Mouse (Mus musculus) lung, postnatal 4 days (tissue): ENCODE measurements around the gene Tmem139.

Source experiments
- DNase-seq, 2 experiments: peaks; one replicate each; pipeline ENCODE4 v3.0.0; 2021

Gene Tmem139

DNA sequence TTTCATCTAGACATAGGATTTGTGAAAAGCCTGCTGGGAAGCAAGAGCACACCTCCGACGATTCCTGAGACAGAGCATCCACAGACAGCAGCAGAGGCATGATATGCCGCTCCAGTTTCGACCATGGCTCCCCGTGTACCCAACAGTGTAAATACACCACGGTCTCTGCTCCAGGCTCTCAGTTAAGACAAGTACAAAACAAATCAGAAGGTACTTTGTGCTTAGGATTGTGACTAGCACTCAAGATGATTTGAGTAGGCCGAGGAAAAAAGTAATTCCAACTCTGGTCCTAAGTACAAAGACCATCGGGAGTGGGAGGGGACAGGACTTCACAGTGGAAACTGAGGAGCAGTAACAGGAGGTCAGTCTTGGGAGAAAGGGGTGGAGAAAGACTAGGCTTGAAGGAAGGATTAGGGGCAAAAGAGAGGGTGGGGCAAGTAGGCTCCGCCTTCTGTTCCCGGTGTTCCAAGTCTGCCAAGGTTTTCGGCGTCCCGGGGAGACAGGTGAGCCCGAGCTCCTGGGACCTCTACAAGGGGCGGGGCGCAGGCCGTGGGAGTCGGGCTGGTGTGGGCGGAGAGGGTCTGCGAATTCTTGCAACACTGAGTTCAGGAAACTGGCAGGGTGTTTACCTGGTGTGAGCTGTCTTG is at the start of gene Tmem139:
Gene Tmem139 (plus strand): TSS at position 447 of the 647 bp plus-strand sequence.
- peak; percentile 72 to 88 for DNase-seq

DNA sequence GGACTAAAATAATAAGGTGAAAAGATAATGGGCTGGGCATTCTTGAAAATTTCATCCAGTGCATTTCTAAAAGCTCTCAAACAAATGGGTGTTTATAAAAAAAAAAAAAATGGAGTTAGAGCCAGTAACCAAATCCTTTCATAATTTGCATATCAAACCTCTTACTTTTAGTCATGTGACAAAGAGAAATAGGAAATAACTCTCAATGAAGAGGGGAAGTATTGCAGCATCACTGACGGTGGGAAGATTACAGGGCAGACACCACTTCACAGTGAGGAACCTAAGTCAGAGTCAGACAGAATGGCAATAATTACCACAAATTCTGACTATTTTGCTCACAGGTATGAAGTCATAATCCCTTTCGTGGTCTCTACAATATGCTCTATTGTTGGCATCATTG is 46.7 kb upstream of the Tmem139 start, which contains the start of gene Tas2r144:
Gene Tas2r144 (plus strand): TSS at position 301 of the 400 bp plus-strand sequence.
- no peak for DNase-seq

GRCm38 (mm10) chr6:42222286-42222685 is 39.5 kb upstream of the Tmem139 start:
- no peak for DNase-seq

DNA sequence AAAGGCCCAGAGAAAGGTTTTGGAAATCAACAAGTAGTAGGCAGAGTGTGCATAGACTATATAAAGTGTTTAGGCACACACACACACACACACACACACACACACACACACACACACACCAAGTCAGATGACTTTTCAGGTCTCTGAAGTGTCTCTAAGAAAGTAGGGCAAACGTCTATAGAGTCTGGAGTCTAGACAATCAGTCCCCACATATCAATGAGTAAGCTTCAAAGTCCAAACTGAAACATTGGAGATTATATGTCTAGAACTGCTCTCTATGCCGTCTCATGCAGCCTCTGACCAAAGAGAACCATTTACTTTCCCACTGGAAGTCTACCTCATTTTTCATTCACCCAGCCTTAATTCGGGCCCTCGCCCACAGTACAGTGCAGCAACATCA is 36.7 kb upstream of the Tmem139 start:
- no peak for DNase-seq

- peak; percentile 31 to 71 for DNase-seq
Measured at GRCm38 (mm10) chr6:42227240-42228101, 34.3 kb upstream of the Tmem139 start.

DNA sequence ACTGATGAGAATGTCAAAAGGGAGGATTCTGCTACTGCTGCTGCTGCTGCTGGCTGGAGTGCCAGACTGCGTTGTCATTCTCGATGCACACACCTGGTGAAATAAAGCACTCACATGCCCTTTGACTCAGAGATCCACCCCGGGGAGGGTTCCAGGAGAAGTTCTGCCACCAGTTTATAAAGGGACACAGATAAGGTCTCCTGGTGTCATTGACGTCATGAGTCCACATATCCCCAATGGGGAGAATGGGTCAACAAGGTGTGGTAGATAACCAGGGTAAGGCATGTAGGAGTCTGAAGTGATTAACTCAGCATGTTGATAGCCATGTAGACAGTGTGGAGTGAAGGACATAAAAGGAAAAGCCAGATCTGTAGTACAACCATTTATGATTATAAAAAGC is 32.2 kb upstream of the Tmem139 start:
- no peak for DNase-seq

- DNase-seq = no peak
Measured at GRCm38 (mm10) chr6:42231191-42231590, 30.6 kb upstream of the Tmem139 start.

DNA sequence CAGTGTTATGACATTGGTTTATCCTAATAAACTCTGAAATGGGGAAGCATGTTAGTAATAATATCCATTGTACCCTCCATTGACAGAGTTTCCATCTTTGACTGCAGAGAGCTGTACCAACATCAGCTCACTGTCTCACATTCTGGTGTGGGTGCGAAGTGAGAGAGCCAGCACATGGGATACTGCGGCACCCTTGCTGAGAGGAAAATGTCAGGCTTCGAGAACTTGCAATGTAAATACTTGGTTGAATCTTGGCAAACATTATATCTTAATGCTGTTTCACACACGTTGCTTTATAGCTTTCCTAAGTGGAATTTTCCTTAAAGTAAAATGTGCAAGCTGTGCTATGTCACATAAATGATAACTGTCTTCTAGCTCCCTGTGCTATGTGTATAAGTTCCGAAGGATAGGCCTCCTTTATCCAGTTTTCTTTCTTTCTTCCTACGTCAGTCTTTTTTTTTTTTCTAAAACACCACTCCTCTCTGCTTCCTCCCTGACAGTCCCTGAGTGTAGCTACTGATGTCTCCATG is 24.4 kb upstream of the Tmem139 start:
- no peak for DNase-seq

DNA sequence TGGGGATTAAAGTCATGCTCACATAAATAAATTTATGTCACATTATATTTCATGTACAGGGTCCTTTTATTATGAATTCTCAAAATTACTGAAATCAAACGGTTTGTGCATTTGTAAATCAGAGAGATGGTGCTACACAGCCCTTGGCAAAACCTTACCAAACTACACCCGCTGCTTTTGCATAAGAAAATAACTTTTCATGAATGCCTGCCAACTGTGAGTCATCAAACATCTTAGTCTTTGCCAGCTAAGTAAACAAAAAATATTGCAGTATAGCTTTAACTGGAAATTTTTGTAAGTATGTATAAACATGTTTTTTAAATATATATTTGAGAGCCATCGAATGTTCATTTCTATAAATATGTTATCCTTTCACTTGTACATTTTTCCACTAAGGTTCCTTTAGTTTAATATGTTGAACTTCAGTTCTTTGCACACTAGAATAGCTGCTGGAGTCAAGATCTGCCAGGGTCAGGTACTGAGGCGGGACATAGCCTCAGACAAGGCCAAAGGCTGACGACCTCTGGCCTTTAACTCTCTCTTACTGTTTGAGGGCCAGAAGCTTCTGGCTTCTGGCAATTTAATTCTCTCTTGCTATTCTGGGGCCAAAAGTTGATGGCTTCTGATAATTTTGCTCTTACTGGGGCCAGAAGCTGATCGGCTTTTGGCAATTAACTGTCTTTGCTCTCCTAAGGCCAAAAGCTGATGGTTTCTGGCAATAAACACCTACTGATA is 20.3 kb upstream of the Tmem139 start:
- DNase-seq = no peak

- peak; percentile 88 to 94 for DNase-seq
Measured at GRCm38 (mm10) chr6:42245711-42246353, 15.9 kb upstream of the Tmem139 start, which contains the start of gene Gstk1. Gene Gstk1, plus strand, starts transcription at chr6:42245935.

DNA sequence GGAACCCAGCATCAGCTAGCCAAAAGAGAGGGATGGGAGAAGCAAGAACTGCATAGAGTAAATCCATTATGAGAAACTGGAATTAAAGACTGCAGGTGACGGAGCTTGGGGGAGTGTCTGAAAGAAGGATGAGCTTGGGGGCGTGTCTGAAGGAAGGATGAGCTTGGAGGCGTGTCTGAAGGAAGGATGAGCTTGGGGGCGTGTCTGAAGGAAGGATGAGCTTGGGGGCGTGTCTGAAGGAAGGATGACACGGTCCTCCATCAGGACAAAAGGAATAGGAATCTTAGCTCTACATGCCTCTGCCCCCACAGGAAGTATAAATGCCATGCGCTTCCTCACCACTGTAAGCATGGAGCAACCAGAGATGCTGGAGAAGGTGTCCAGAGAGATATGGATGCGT is 14.6 kb upstream of the Tmem139 start:
- peak; percentile 47 to 52 for DNase-seq

- DNase-seq = no peak
Measured at GRCm38 (mm10) chr6:42247981-42248380, 13.8 kb upstream of the Tmem139 start.

- DNase-seq = no peak
Measured at GRCm38 (mm10) chr6:42251791-42252190, 10.0 kb upstream of the Tmem139 start.

- no peak for DNase-seq
Measured at GRCm38 (mm10) chr6:42253103-42253502, 8.7 kb upstream of the Tmem139 start.

- peak; percentile 65 to 75 for DNase-seq
Measured at GRCm38 (mm10) chr6:42257303-42257863, 4.4 kb upstream of the Tmem139 start.

- DNase-seq = peak; percentile 48 to 74
Measured at GRCm38 (mm10) chr6:42260430-42260829, 1.3 kb upstream of the Tmem139 start.

- DNase-seq = peak; percentile 98 to 99
Measured at GRCm38 (mm10) chr6:42264626-42265312, 3.0 kb downstream of the Tmem139 start, which contains the start of gene Casp2. Gene Casp2, plus strand, starts transcription at chr6:42264985.

DNA sequence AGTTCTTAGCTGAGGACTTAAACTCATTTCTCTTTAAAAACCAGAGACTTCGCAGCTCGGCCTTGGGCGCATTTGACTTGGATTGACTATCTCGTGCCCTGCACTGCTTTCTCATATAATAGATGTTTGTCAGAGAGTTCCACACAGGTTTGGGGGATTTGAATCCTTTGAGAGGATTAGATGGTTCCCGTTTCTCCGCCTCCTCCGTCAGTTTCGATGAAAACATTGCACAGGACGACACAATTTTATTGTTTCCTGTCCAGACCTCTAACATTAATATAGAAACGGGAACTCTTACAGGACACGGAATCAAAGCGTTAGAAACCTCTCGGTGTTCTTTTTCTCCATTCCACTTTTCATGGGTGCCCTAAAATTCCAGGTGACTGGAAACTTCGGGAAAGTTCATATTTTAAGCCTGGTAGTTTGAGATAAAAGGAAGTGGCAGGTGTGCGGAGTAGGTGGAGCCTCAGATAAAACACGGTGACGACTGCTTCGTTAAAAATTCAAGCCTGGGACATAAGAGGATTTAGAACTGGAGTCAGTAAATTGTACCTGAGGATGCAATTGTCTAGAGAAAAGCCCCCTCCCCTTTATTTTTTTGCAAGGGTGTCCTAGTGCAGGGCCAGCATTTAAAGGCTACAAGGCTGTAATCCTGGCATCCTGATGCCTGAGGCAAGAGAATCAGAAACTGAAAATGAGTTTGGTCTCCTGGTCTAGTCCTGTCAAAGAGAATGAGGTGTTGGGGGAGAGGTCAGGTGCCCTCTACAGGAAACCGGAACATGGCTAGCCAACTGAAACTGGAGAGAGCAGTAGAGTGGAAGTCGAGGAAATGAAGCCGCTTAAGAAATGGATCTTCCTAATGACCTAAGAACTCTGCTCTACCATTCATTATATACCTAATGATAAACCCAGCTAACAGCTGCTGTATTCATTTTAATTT is 3.9 kb downstream of the Tmem139 start:
- no peak for DNase-seq

DNA sequence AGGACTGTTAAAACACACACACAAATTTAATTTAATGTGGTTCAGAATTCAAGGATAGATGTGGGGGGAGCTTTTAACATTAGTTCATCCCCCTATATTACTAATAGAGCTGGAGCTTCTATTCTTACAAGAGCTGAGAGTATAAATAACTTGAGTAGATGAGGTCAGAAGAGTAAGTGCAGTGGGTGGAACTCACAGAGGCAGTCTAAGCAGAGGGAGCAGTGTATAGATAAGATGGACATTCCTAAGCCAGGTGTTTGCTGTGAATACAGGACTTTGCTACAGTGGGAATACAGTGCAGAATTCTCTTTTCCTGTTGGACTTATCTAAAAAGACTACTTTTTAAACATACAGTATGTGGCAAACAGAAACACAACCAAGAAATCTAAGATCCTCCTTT is 9.0 kb downstream of the Tmem139 start:
- no peak for DNase-seq

DNA sequence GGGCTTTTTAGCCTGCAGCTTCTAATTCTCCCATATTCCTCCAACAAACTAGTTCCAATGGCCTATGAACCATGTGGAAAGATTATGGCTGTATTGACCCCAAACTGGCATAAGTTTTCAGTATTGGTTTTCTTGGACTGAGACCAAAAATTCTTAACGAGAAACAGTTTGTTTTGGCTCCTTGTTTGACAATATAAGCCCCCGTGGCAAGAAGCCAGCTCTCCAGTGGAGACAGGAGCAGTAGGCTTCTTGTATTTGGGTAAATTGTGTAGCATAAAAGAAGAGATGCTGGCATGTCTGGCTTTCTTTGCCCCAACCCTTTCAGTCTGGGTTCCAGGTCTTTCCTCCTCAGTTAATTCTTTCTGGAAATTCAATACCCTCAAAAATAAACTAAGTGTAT is 14.4 kb downstream of the Tmem139 start:
- DNase-seq = no peak
